In the genomic region with DNA sequence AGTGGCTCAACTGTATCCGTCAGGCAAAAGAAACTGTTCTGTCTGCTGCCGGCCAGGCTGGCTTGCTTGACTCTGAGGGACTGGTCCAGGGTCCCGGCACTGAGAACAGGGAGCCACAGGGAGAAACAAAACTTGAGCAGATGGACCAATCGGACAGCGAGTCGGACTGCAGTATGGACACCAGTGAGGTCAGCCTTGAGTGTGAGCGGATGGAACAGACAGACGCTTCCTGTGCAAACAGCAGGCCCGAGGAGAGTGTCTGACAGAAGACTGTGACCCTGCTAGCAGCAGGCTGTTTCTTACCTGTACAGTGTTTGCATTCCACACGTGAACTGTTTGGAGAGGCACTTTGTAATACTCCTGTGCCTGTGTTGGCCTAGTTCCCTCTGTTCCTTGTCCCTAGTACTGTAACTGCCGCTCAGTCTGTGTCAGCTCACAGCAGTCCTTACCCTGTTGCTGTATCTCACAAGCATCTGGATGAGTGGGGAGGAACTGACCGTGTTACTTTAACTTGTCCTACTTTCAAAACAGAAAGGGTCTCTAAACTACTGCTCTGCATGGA, we compare ENCODE assay signal across 15 mouse cellular contexts. TPM values are rescaled to one million over a fixed set of nuclear protein-coding genes. Genes with fewer than 3 reads are reported as not detected.
DNase-seq lines count a peak whose midpoint lies in the region; ATAC-seq and TF ChIP-seq lines count a peak whose summit lies in the region.
"Had no signal": no experiment of that assay in that cellular context is flagged by ENCODE, and none has a peak within 500 bp of the region (broad histone marks: within the 10 kb centered on the region; RNA-seq: fewer than 3 reads in every experiment).

No protein-coding gene starts in this region.

- H3K4me2 ChIP-seq in liver, embryonic 16.5 days (ENCODE audit: low read depth, low read length): no peak overlapping the region
- H3K4me2 ChIP-seq: forebrain, embryonic 12.5 days; limb, embryonic 12.5 days; midbrain, embryonic 13.5 days had no signal

- peak overlapping the region; percentile 63 for H3K27ac ChIP-seq in gastrocnemius, adult 2 months
- H3K27ac ChIP-seq in liver, embryonic 16.5 days (ENCODE audit: low read length): no peak overlapping the region
- H3K27ac ChIP-seq: forebrain, embryonic 12.5 days; hindbrain, embryonic 10.5 days; left cerebral cortex, adult 2 months; limb, embryonic 12.5 days; midbrain, embryonic 13.5 days had no signal

- TF ChIP-seq POLR2A in lung, adult 2 months (IDR thresholded peaks at IDR 0.05; ENCODE audit: borderline replicate concordance, extremely low read depth, low read depth, low read length): no peak

- ATAC-seq in liver, embryonic 16.5 days (ENCODE audit: low read depth): 0 out of 2 replicates have a peak, but pooled peaks have one; percentile 35
- ATAC-seq: midbrain, embryonic 13.5 days had no signal

- no peaks in the 10 kb centered on the region; the same call in 1 of the 2 replicates for H3K4me1 ChIP-seq in liver, embryonic 16.5 days (ENCODE audit: control insufficient read depth, low read depth, low read length)
- H3K4me1 ChIP-seq in lung, adult 2 months (ENCODE audit: control insufficient read depth, insufficient read depth, low read length): peaks cover 26% of the 10 kb centered on the region
- H3K4me1 ChIP-seq: forebrain, embryonic 12.5 days; hindbrain, embryonic 10.5 days; limb, embryonic 12.5 days; midbrain, embryonic 13.5 days had no signal

- H3K9ac ChIP-seq in liver, embryonic 16.5 days (ENCODE audit: low read depth, low read length): no peak overlapping the region
- H3K9ac ChIP-seq: forebrain, embryonic 12.5 days; limb, embryonic 12.5 days; midbrain, embryonic 13.5 days had no signal

- no peak for DNase-seq in gastrocnemius, adult 2 months
- DNase-seq in gastrocnemius, postnatal 10 days: no peak
- no peak for DNase-seq in liver
- DNase-seq in lung, adult 2 months: peak; percentile 45
- DNase-seq in naive thymus-derived CD4-positive, alpha-beta T cell, adult 2 months (ENCODE audit: low read depth): peak; percentile 53
- no peak for DNase-seq in retina, embryonic 14.5 days (ENCODE audit: low spot score)
- no peak for DNase-seq in B cell, adult 2 months
- DNase-seq: kidney, postnatal 10 days had no signal

- no peak for TF ChIP-seq CTCF in gastrocnemius, adult 2 months (IDR thresholded peaks at IDR 0.05)
- TF ChIP-seq CTCF in lung, adult 2 months (IDR thresholded peaks at IDR 0.05; ENCODE audit: insufficient read depth, low read length): no peak

- no peaks in the 10 kb centered on the region for H3K27me3 ChIP-seq in liver, embryonic 16.5 days (ENCODE audit: control insufficient read depth, insufficient read depth, low read depth, low read length)
- H3K27me3 ChIP-seq: forebrain, embryonic 12.5 days; limb, embryonic 12.5 days; midbrain, embryonic 13.5 days had no signal

- H3K36me3 ChIP-seq in liver, embryonic 16.5 days (ENCODE audit: control insufficient read depth, insufficient read depth): no peaks in the 10 kb centered on the region; the same call in 1 of the 2 replicates
- H3K36me3 ChIP-seq: forebrain, embryonic 12.5 days; hindbrain, embryonic 10.5 days; midbrain, embryonic 13.5 days had no signal

- H3K9me3 ChIP-seq in liver, embryonic 16.5 days (replicated peaks; ENCODE audit: control insufficient read depth, low read length): no peaks in the 10 kb centered on the region
- H3K9me3 ChIP-seq: forebrain, embryonic 12.5 days; hindbrain, embryonic 10.5 days; limb, embryonic 12.5 days; midbrain, embryonic 13.5 days had no signal

- intact Hi-C loops in gastrocnemius, adult 2 months (cut with DNase I): no loop called here

- 54% methylated on average over 12 of the region's 12 CpGs for WGBS in liver, embryonic 16.5 days (ENCODE audit: insufficient replicate concordance)
- 40% methylated on average over 12 of the region's 12 CpGs for WGBS in lung, adult 2 months

- H3K4me3 ChIP-seq in gastrocnemius, adult 2 months: no peak overlapping the region
- H3K4me3 ChIP-seq in liver, embryonic 16.5 days (ENCODE audit: low read depth, low read length): no peak overlapping the region
- no peak overlapping the region for H3K4me3 ChIP-seq in lung, adult 2 months (replicated peaks; ENCODE audit: extremely low read depth, low read depth, low read length)
- H3K4me3 ChIP-seq: forebrain, embryonic 12.5 days; hindbrain, embryonic 10.5 days; left cerebral cortex, adult 2 months; limb, embryonic 12.5 days; midbrain, embryonic 13.5 days; myocyte had no signal

RNA-seq across cellular contexts. Expression of a gene that starts 26.8 kb away (rescaled TPM):
- total RNA-seq in gastrocnemius, adult 2 months (2021): 1 to 10 TPM; 4.6 to 6.9 TPM
- 10 to 100 TPM in 1 of 2 experiments, 1 to 10 TPM in 1; 9.0 to 13.6 TPM for total RNA-seq in gastrocnemius, postnatal 10 days (2021)
- polyA plus RNA-seq in liver, embryonic 16.5 days (2015; fragmentation: Nextera tagmentation; extraction: Ambion mirVana): 3.8 and 4.0 TPM in 2 replicates
- 5.4 and 10.1 TPM in 2 replicates for polyA plus RNA-seq in lung, adult 2 months (2012; rRNA removed)

Comparison
In these comparisons a context has a peak if more than half of its experiments do, and no peak if none do; other contexts are left out.
1. DNase-seq: peak in lung, adult 2 months (single experiment) and naive thymus-derived CD4-positive, alpha-beta T cell, adult 2 months (single experiment); none in gastrocnemius, adult 2 months (single experiment), gastrocnemius, postnatal 10 days (single experiment), liver (single experiment), retina, embryonic 14.5 days (single experiment) and B cell, adult 2 months (0 of 2).